Mouse (Mus musculus) small intestine, adult 2 months (tissue): Measurements from ENCODE around the gene Ppp2r2c.

Experiments
- CTCF ChIP-seq: fragments of 200-500 bp; IDR thresholded peaks from 2 replicates; pipeline ENCODE4 v1.5.1; 2012; ENCODE audit warnings: low read depth, mild to moderate bottlenecking, control low read depth, inconsistent platforms, low read length, moderate library complexity, mixed read lengths; ENCODE audit not compliant: insufficient replicate concordance, insufficient read length; ENCODE audit errors: extremely low read depth
- POLR2A ChIP-seq: fragments of 200-500 bp; IDR thresholded peaks from 2 replicates; pipeline ENCODE4 v1.6.1; 2012; ENCODE audit warnings: low read depth, mild to moderate bottlenecking, control low read depth, inconsistent platforms, low read length, moderate library complexity

DNA sequence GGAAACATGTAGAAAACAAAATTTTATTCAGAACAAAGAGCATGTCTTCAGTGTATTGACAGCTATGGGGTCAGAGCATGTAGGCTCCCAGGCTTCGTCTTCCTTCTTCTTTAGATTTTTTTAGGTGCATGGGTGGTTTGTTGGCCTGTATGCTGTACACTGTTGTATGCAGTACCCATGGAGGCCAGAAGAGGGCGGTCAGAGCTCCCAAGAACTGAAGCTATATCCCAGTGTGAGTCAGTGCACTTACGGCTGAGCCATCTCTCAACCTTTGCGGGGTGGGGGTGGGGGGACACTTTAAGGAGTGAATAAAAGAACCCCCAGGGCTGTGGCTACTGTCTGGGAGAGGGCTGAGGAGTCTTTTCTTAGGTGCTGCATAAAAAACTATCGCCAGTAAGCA is 90.5 kb downstream of the Ppp2r2c start:
- TF ChIP-seq CTCF (peak; percentile 74; the same call in 1 of the 2 replicates), POLR2A (no peak)
